8 mouse cellular contexts compared by ENCODE assay signal in the genomic region with DNA sequence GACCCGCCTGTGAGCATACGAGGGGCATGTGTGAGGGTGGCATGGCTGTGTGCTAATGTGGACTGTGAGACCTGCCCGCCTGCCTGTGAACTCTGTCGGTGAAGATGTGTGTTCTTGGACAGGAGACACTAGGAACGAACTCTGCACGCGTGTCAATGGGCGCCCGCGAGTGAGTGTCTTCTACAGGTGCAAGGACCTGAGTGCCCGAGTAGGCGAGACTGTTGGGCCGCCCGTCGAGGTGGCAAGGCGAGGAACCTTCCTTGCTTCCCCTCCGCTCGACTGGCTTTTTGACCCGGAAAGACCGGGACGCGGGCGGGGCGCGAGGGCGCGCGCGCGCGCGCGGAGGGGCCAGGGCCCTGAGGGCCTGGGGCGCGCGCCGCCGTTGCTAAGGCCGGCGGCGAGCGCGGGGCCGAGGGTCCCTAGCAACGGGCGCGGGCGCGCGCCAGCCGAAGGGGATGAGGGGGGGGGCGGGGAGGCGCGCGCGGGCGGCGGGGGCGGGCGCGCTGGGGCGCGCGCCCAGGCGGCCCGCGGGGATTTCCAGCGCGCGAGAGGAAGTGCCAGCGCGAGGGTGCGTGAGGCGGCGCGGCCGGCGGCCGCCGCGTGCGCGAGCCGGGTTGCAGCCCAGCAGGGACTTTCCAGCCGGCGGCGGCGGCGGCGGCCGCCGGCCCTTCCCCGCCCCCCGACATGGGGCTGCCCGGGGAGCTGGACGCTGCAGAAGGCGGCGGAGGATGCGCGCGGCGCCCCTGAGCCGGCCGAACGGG. TPM values are rescaled to one million over a fixed set of nuclear protein-coding genes. Genes with fewer than 3 reads are reported as not detected.
A peak's percentile ranks its signal among the peaks of the same experiment; 100 is the strongest.
DNase-seq lines count a peak whose midpoint lies in the region; ATAC-seq lines count a peak whose summit lies in the region.

A gene (plus strand): TSS at position 540 of the 761 bp plus-strand sequence.

- H3K9me3 ChIP-seq in intestine, embryonic 14.5 days (ENCODE audit: control insufficient read depth, low read length) = no peaks in the 10 kb centered on the region
- H3K9me3 ChIP-seq in midbrain, embryonic 10.5 days (replicated peaks) = no peaks in the 10 kb centered on the region

- peak within 1 kb of the TSS; percentile 82 for H3K9ac ChIP-seq in intestine, embryonic 14.5 days (ENCODE audit: low read length)

- DNase-seq in cerebellum, postnatal 14 days = peak; percentile 72
- peak; percentile 46 to 55 for DNase-seq in gastrocnemius, postnatal 36 days
- peak; percentile 87 for DNase-seq in intestine, embryonic 14.5 days (ENCODE audit: low spot score)
- DNase-seq in left cerebral cortex, postnatal 4 days = peak; percentile 72
- DNase-seq in midbrain, embryonic 10.5 days (ENCODE audit: low spot score) = peak; percentile 83
- DNase-seq in right cerebral cortex, postnatal 25 days = peak; percentile 65
- DNase-seq in yolk sac, embryonic 10.5 days (ENCODE audit: low spot score) = peak; percentile 75

- H3K4me2 ChIP-seq in intestine, embryonic 14.5 days (ENCODE audit: low read length) = peak within 1 kb of the TSS; percentile 96

- 10% methylated on average over 41 of the region's 105 CpGs for WGBS in intestine, embryonic 14.5 days
- 6% methylated on average over 80 of the region's 105 CpGs for WGBS in midbrain, embryonic 10.5 days

- H3K4me3 ChIP-seq in intestine, embryonic 14.5 days (ENCODE audit: low read depth, low read length) = peak within 1 kb of the TSS; percentile 87
- peak within 1 kb of the TSS; percentile 88 for H3K4me3 ChIP-seq in midbrain, embryonic 10.5 days

- peak; percentile 42 for ATAC-seq in activated CD4-positive, CD25-positive, alpha-beta regulatory T cell, adult 4 months
- peak; percentile 63 for ATAC-seq in intestine, embryonic 14.5 days (replicated peaks; ENCODE audit: low FRiP score, low TSS enrichment, low read depth)

- peaks cover 28% of the 10 kb centered on the region for H3K4me1 ChIP-seq in intestine, embryonic 14.5 days (replicated peaks; ENCODE audit: control insufficient read depth, insufficient read depth, low read length)
- peaks cover 64% of the 10 kb centered on the region for H3K4me1 ChIP-seq in midbrain, embryonic 10.5 days

- H3K27ac ChIP-seq in intestine, embryonic 14.5 days (ENCODE audit: low read depth) = peak within 1 kb of the TSS; percentile 70
- H3K27ac ChIP-seq in midbrain, embryonic 10.5 days (replicated peaks) = peak within 1 kb of the TSS; percentile 92

- no peaks in the 10 kb centered on the region; the same call in 1 of the 2 replicates for H3K36me3 ChIP-seq in intestine, embryonic 14.5 days (ENCODE audit: control insufficient read depth, insufficient read depth, low read length)
- peaks cover 2% of the 10 kb centered on the region; the same call in 1 of the 2 replicates for H3K36me3 ChIP-seq in midbrain, embryonic 10.5 days

- no peaks in the 10 kb centered on the region for H3K27me3 ChIP-seq in intestine, embryonic 14.5 days (replicated peaks; ENCODE audit: control insufficient read depth, insufficient read depth, low read length)
- no peaks in the 10 kb centered on the region for H3K27me3 ChIP-seq in midbrain, embryonic 10.5 days (ENCODE audit: low read depth, poor library complexity, severe bottlenecking)

- intact Hi-C loops in gastrocnemius, postnatal 36 days (cut with DNase I) = no loop called here
- intact Hi-C loops in left cerebral cortex, postnatal 4 days (cut with DNase I) = loop anchor here (10.0 kb wide), 1 partner anchor 81 kb away; no protein-coding TSS in a partner anchor

RNA-seq across cellular contexts. Expression of the gene that starts here (rescaled TPM):
- 10 to 100 TPM; 14.4 to 15.5 TPM for polyA plus RNA-seq in activated CD4-positive, CD25-positive, alpha-beta regulatory T cell, adult 4 months (2017; shearing (Covaris generic))
- total RNA-seq in gastrocnemius, postnatal 36 days (2021) = 10 to 100 TPM; 10.1 to 10.7 TPM
- 9.1 and 9.9 TPM in 2 replicates for polyA plus RNA-seq in intestine, embryonic 14.5 days (2014; fragmentation: Nextera tagmentation; extraction: Ambion mirVana)
- total RNA-seq in left cerebral cortex, postnatal 4 days (2021) = 10 to 100 TPM; 37.0 to 41.8 TPM
- 11.5 and 15.0 TPM in 2 replicates for polyA plus RNA-seq in midbrain, embryonic 10.5 days (2016; fragmentation: Nextera tagmentation; extraction: Ambion mirVana)

Comparison
In these comparisons a context has a peak if more than half of its experiments do, and no peak if none do; other contexts are left out.
1. Peak in every context shown above with its lines: DNase-seq, ATAC-seq, H3K4me3 ChIP-seq and H3K27ac ChIP-seq.